Mouse (Mus musculus) hematopoietic multipotent progenitor cell, adult 10-12 weeks (in vitro differentiated cells): ENCODE data around the gene Olfr938. TPM values are rescaled to one million over a fixed set of nuclear protein-coding genes. Genes with fewer than 3 reads are reported as not detected.

Experiments used
- polyA plus RNA-seq: library from polyadenylated mRNA; stranded (reverse); fragments of >175 nt; gene quantifications from 2 replicates; pipeline ENCODE4 v1.2.3, GENCODE M21; 2012; ENCODE audit warnings: low replicate concordance

Olfr938 gene
- polyA plus RNA-seq = not detected in 2 replicates

DNA sequence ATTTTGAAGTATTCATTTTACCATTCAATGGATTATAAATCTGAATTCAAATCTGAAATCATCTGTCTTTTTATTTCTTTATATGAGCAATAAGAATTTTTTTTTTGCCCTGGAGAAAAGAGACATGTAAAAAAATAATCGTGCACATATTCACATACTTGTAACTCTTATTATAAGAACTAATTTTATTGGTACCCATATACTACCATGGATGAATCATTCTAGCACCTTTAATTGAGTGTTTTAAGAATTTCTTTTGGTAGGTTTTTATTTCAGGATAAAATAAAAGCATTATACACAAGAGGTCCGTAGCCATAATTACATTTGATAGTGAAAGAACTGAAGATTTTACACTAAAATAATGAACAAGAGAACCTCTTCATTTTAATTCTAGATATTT is at the start of gene Olfr938:
Gene Olfr938, minus strand, starts transcription at position 101 of the 400 bp plus-strand sequence.

DNA sequence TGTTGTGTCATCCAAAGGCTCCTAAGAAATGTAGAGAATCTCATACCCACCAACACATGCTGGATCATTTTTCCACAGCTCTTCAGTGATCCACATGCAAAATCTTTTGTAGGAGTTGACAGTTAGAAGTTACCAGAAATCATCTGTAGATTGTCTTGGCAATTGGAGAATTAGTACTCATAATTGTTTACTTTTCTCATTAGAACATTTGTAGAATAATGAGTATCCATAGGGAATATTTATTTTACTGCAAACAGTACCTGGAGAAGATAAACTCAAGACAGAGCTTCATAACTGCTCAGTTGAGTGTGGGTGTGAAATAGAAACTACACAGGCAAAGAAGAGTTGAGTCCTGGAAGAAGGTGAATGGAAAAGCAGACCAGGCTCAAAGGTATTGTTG is 49.1 kb upstream of the Olfr938 start, which contains the start of gene Olfr27:
Gene Olfr27, plus strand, starts transcription at position 301 of the 400 bp plus-strand sequence.

DNA sequence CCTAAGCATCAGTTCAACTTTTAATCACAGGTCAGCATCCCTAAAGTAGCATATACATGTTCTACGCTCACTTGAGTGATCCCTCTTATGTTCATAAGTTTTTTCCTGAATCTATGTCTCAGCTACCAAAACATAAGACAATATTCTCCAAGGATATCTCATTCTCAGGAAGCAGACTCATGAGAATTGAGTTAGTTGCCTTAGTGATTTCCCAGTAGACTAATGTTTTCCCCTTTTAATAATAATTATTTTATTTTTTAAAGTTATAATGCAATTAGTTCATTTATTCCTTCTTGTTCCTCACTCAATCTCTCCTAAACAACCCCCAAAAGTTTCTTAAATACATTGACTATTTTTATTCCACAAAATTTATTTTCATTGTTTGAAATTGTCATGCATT is 13.8 kb downstream of the Olfr938 start, which contains the start of gene Olfr937:
Gene Olfr937, minus strand, starts transcription at position 101 of the 400 bp plus-strand sequence.

Other genes with a start within 250 kb of the Olfr938 start
- not detected in 2 replicates for gene Olfr924, start 234.4 kb downstream of the Olfr938 start, polyA plus RNA-seq
- gene Olfr26, start 223.8 kb downstream of the Olfr938 start, polyA plus RNA-seq = not detected in 2 replicates
- not detected in 2 replicates for gene Olfr926, start 201.8 kb downstream of the Olfr938 start, polyA plus RNA-seq
- not detected in 2 replicates for gene Olfr930, start 149.1 kb downstream of the Olfr938 start, polyA plus RNA-seq
- not detected in 2 replicates for gene Olfr933, start 106.6 kb downstream of the Olfr938 start, polyA plus RNA-seq
- gene Olfr934, start 90.6 kb downstream of the Olfr938 start, polyA plus RNA-seq = not detected in 2 replicates
- gene Olfr935, start 79.2 kb downstream of the Olfr938 start, polyA plus RNA-seq = not detected in 2 replicates
- not detected in 2 replicates for gene Olfr146, start 55.5 kb downstream of the Olfr938 start, polyA plus RNA-seq
- gene Olfr937, start 13.9 kb downstream of the Olfr938 start, polyA plus RNA-seq = not detected in 2 replicates
- not detected in 2 replicates for gene Olfr27, start 49.2 kb upstream of the Olfr938 start, polyA plus RNA-seq
- gene Olfr943, start 87.4 kb upstream of the Olfr938 start, polyA plus RNA-seq = not detected in 2 replicates
- gene Olfr944, start 123.0 kb upstream of the Olfr938 start, polyA plus RNA-seq = not detected in 2 replicates
- gene Olfr1537, start 171.1 kb upstream of the Olfr938 start, polyA plus RNA-seq = not detected in 2 replicates
- not detected in 2 replicates for gene Olfr945, start 197.9 kb upstream of the Olfr938 start, polyA plus RNA-seq
- gene Olfr948, start 247.2 kb upstream of the Olfr938 start, polyA plus RNA-seq = not detected in 2 replicates